Mouse (Mus musculus): Measurements from ENCODE around the gene Syt16. TPM values are rescaled to one million over a fixed set of nuclear protein-coding genes. Genes with fewer than 3 reads are reported as not detected.

Gene Syt16
- polyA plus RNA-seq, 1 experiment from 2014 or later, result 81.7 TPM

GRCm38 (mm10) chr12:74296374-74296773, 298.9 kb downstream of the Syt16 start:
- no peak overlapping the region for H3K27ac ChIP-seq (replicated peaks)
- 50% methylated on average over 5 of the region's 5 CpGs for WGBS
- H3K9ac ChIP-seq, result no peak overlapping the region
- H3K27me3 ChIP-seq, result 0 out of 2 replicates have a peak, but pooled peaks cover 3% of the 10 kb centered on the region
- no peak overlapping the region for H3K4me3 ChIP-seq
- H3K9me3 ChIP-seq, result no peaks in the 10 kb centered on the region
- no peaks in the 10 kb centered on the region for H3K36me3 ChIP-seq
- no peaks in the 10 kb centered on the region; the same call in 1 of the 2 replicates for H3K4me1 ChIP-seq (replicated peaks)
- ATAC-seq (ENCODE audit: low FRiP score, low read depth), result no peak
- no peak overlapping the region for H3K4me2 ChIP-seq

- Histone ChIP-seq H3K27me3 (no peaks in the 10 kb centered on the region), H3K9ac (no peak overlapping the region), H3K9me3 (no peaks in the 10 kb centered on the region), H3K27ac (replicated peaks) (no peak overlapping the region), H3K4me3 (no peak overlapping the region), H3K4me2 (no peak overlapping the region), H3K36me3 (no peaks in the 10 kb centered on the region), H3K4me1 (replicated peaks) (no peaks in the 10 kb centered on the region)
- WGBS, result 87% methylated on average over 6 of the region's 6 CpGs
- no peak for ATAC-seq (ENCODE audit: low FRiP score, low read depth)
These were observed 304.1 kb downstream of the Syt16 start for GRCm38 (mm10) chr12:74301559-74301958.

- no peaks in the 10 kb centered on the region for H3K4me1 ChIP-seq (replicated peaks)
- H3K27me3 ChIP-seq, result no peaks in the 10 kb centered on the region
- no peak overlapping the region for H3K4me3 ChIP-seq
- no peak overlapping the region for H3K27ac ChIP-seq (replicated peaks)
- ATAC-seq (ENCODE audit: low FRiP score, low read depth), result no peak
- 79% methylated on average over 9 of the region's 9 CpGs for WGBS
- H3K9me3 ChIP-seq, result no peaks in the 10 kb centered on the region
- H3K4me2 ChIP-seq, result no peak overlapping the region
- H3K36me3 ChIP-seq, result no peaks in the 10 kb centered on the region
- no peak overlapping the region for H3K9ac ChIP-seq
These were observed 306.2 kb downstream of the Syt16 start for GRCm38 (mm10) chr12:74303418-74304294.

- H3K36me3 ChIP-seq, result no peaks in the 10 kb centered on the region
- H3K27me3 ChIP-seq, result no peaks in the 10 kb centered on the region
- H3K9ac ChIP-seq, result no peak overlapping the region
- no peak for ATAC-seq (ENCODE audit: low FRiP score, low read depth)
- no peak overlapping the region for H3K27ac ChIP-seq (replicated peaks)
- no peak overlapping the region for H3K4me2 ChIP-seq
- no peaks in the 10 kb centered on the region for H3K9me3 ChIP-seq
- H3K4me1 ChIP-seq (replicated peaks), result 0 out of 2 replicates have a peak, but pooled peaks cover 3% of the 10 kb centered on the region
- H3K4me3 ChIP-seq, result no peak overlapping the region
- 77% methylated on average over 3 of the region's 3 CpGs for WGBS
These were observed 315.1 kb downstream of the Syt16 start for GRCm38 (mm10) chr12:74312611-74313010.

- Histone ChIP-seq H3K4me2 (no peak overlapping the region), H3K27me3 (no peaks in the 10 kb centered on the region), H3K9me3 (no peaks in the 10 kb centered on the region), H3K36me3 (no peaks in the 10 kb centered on the region), H3K4me1 (replicated peaks) (0 out of 2 replicates have a peak, but pooled peaks cover 3% of the 10 kb centered on the region), H3K9ac (no peak overlapping the region), H3K4me3 (no peak overlapping the region), H3K27ac (replicated peaks) (no peak overlapping the region)
- 50% methylated on average over 1 of the region's 2 CpGs for WGBS
- no peak for ATAC-seq (ENCODE audit: low FRiP score, low read depth)
These were observed 317.8 kb downstream of the Syt16 start for GRCm38 (mm10) chr12:74315221-74315620.

- Histone ChIP-seq H3K4me3 (peak within 1 kb of the TSS; percentile 50), H3K4me1 (replicated peaks) (0 out of 2 replicates have a peak, but pooled peaks cover 3% of the 10 kb centered on the region), H3K27me3 (no peaks in the 10 kb centered on the region), H3K9ac (peak within 1 kb of the TSS; percentile 69), H3K4me2 (peak within 1 kb of the TSS; percentile 63), H3K9me3 (no peaks in the 10 kb centered on the region), H3K36me3 (no peaks in the 10 kb centered on the region), H3K27ac (replicated peaks) (peak within 1 kb of the TSS; percentile 88)
- ATAC-seq (ENCODE audit: low FRiP score, low read depth), result peak; percentile 61
- 24% methylated on average over 18 of the region's 18 CpGs for WGBS
These were observed 319.0 kb downstream of the Syt16 start, which contains the start of gene Gm11042 for GRCm38 (mm10) chr12:74316344-74316973. Gm11042 (minus strand) TSS chr12:74316394.

- Histone ChIP-seq H3K4me1 (replicated peaks) (0 out of 2 replicates have a peak, but pooled peaks cover 3% of the 10 kb centered on the region), H3K9ac (peak overlapping the region; percentile 69), H3K27me3 (no peaks in the 10 kb centered on the region), H3K4me2 (peak overlapping the region; percentile 63), H3K9me3 (no peaks in the 10 kb centered on the region), H3K36me3 (no peaks in the 10 kb centered on the region), H3K27ac (replicated peaks) (peak overlapping the region; percentile 88), H3K4me3 (peak overlapping the region; percentile 50)
- ATAC-seq (ENCODE audit: low FRiP score, low read depth), result peak; percentile 85
- 16% methylated on average over 15 of the region's 15 CpGs for WGBS
These were observed 319.7 kb downstream of the Syt16 start for GRCm38 (mm10) chr12:74316989-74317759.

- 0 out of 2 replicates have a peak, but pooled peaks cover 3% of the 10 kb centered on the region for H3K4me1 ChIP-seq (replicated peaks)
- no peak overlapping the region for H3K9ac ChIP-seq
- H3K4me3 ChIP-seq, result no peak overlapping the region
- H3K9me3 ChIP-seq, result no peaks in the 10 kb centered on the region
- peak overlapping the region; percentile 30; the same call in 1 of the 2 replicates for H3K4me2 ChIP-seq
- H3K36me3 ChIP-seq, result no peaks in the 10 kb centered on the region
- no peak overlapping the region for H3K27ac ChIP-seq (replicated peaks)
- H3K27me3 ChIP-seq, result no peaks in the 10 kb centered on the region
- ATAC-seq (ENCODE audit: low FRiP score, low read depth), result peak; percentile 55; the same call in 1 of the 2 replicates
- 13% methylated on average over 10 of the region's 10 CpGs for whole genome bisulfite sequencing
These were observed 322.9 kb downstream of the Syt16 start for GRCm38 (mm10) chr12:74320318-74320717.

- H3K27me3 ChIP-seq, result no peaks in the 10 kb centered on the region
- H3K9ac ChIP-seq, result no peak overlapping the region
- H3K27ac ChIP-seq (replicated peaks), result no peak overlapping the region
- H3K4me2 ChIP-seq, result no peak overlapping the region
- no peak for ATAC-seq (ENCODE audit: low FRiP score, low read depth)
- H3K36me3 ChIP-seq, result no peaks in the 10 kb centered on the region
- 83% methylated on average over 5 of the region's 5 CpGs for WGBS
- no peaks in the 10 kb centered on the region for H3K4me1 ChIP-seq (replicated peaks)
- H3K4me3 ChIP-seq, result no peak overlapping the region
- H3K9me3 ChIP-seq, result no peaks in the 10 kb centered on the region
These were observed 324.5 kb downstream of the Syt16 start for GRCm38 (mm10) chr12:74321981-74322380.

Data from hindbrain, embryonic 15.5 days (tissue).